Mouse (Mus musculus): Measurements from ENCODE around the gene Brf1.

The Brf1 gene

GRCm38 (mm10) chr12:113017429-113017984, 17.0 kb upstream of the Brf1 start:
- no peak for DNase-seq (ENCODE audit: extremely low spot score)

DNA sequence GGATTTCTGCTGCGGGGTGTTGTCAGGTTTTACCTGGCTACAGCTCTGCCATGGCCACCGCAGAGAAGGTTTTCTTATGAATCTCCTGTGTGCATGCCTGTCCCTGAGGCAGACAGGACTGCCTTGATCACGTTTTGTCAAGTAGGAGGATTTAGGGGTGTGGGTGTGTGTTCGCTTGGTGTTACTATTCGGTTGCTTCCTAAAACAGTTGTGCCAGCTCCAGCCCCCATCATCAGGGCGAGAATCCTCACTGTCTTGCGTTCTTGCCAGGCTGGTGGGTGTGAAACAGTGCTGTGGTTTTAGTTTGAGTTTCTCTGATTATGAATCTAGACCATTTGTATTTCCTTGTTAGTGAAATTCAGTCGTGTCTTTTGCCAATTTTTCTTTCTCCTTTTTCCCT, 16.5 kb upstream of the Brf1 start:
- DNase-seq (ENCODE audit: extremely low spot score): no peak

- DNase-seq (ENCODE audit: extremely low spot score): no peak
Measured at GRCm38 (mm10) chr12:113015956-113016355, 15.5 kb upstream of the Brf1 start.

DNA sequence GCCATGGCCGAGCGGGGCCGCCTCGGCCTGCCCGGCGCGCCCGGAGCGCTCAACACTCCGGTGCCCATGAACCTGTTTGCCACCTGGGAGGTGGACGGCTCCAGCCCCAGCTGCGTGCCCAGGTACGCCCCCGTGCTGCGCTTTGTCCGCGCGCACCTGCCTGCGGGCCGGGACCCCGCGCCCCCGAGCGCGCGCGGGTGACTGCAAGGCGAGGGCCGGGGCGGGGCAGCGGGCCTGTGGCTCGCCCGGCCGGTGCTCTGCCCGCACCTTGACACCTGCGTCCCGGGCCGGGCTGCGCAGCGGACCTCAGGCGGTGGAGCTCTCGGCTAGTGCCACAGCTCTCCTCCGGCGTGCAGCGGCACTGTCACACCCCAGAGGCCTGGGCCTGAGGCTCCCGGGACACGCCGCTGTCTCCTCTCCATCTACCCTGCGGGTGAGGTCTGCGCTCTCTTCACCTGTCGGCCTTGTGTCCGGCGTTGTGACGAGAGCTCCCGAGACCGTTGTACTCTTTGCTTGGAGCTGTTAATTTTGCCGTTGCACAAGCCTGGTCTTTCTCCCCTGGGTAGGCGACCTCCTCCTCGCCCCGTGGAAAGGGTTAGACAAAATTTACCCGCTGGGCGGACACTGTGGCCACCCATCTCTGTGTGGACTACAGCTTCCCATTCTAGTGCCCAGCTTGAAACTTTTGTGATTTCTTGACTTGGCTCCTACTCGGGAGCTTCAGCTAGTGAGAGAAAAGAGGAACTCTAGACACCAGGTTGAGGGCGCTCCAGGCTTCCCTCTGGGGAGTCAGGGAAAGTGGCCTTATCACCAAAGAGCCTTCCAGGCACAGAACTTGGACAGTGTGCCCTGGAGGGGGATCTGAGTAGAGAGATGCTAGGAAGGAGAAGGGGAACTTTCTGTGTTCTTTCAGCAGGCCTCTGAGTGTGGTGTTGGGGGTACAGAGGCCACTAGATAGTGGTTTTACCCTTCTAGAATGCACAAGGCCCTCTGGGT, 14.4 kb upstream of the Brf1 start:
- DNase-seq (ENCODE audit: extremely low spot score): peak; percentile 52

DNA sequence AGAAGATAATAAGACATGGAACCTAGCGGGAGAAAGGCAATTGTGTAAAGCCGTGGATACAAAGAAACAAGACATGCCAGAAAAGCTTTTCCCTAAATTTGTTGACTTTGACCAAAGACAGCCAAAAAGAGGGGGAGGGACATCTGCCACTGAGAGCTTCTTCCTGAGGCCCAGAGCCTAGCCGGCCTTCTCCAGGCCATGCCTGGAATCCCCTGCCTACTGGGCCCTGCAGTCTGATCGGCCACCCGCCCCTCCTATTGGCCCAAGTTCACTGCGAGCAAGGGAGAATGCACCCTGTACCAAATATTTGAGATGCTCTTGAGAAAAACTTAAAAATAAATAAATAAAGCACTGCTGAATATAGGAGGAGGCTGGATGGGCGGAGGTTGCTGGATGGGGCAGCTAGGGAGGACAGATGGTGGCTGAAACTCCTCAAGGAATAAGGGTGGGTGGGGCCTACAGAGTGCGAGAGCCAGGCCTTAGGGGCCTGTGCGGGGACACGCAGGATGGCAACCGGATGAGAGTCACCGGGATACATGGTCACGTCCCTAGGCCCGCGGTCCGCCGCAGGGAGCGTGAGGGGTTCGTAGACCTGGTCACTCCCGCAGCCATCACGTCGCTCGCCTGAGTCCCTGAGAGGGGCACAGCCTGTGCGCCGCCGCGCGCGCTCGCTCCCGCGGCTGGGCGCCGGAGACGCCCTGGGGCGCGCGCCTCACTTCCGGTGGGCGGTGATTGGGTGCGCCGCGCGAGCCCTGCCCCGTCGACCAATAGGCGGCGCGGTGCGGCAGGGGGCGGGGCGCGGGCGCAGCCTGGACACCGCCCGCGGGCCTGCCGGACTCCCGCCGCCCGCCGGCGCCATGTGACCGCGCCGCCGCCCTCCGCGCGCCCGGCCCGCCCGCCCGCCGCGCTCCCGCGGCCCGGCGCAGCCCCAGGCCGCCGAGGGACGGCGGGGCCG, 13.4 kb upstream of the Brf1 start, which contains the start of gene Pacs2:
Gene Pacs2, plus strand, starts transcription at position 905 of the 955 bp plus-strand sequence.
- peak; percentile 90 for DNase-seq (ENCODE audit: extremely low spot score)

GRCm38 (mm10) chr12:113013021-113013491, 12.6 kb upstream of the Brf1 start:
- no peak for DNase-seq (ENCODE audit: extremely low spot score)

DNA sequence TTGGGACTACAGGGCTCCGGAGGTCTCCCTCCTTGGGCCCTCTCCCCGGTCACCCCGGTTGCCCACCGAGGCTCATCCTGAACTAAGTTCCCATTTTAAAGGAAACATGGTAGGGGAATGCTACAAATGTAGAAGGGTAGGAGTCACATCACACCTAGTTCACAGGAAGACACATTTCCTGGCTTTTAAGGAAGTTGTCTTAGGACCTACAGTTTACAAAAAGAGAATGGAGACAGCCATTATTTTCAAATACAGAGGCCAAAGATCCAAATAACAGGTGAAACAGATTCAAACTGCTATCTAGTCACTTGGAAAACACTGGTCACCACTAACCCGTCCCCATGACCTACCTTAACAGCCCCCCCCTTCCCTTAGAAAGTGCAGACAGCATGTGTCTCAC, 11.9 kb upstream of the Brf1 start:
- DNase-seq (ENCODE audit: extremely low spot score): no peak

DNA sequence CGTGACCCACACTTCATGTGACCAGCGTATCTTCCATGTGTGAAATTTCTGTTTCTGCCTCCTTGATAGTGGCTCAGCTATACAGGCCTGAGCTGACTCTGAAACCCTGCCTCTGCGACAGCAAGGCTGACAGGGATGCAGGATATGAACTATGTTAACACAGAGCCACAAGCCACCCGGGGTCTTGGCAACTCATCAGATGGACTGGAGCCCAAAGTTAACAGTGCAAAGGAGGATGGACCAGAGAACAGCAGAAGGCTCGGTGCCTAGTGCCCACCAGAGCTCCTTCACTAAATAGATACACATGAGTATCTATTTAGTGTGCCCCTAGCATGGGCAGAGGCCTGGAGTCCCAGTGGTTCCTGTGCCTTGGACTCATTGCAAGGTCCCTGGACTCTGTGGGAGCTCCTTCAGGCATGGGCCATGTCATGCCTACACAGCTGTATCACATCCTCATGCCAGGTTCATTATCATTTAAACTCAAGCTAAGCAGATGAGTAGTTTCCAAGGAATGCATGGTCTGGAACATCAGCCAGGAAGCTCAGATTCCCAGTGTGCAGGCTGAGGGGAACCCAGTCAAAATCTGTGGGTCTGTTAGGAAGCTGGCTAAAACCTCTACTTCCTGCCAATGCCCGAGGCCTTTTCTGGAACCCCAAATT, 11.3 kb upstream of the Brf1 start:
- DNase-seq (ENCODE audit: extremely low spot score): no peak

GRCm38 (mm10) chr12:113004993-113005392, 4.5 kb upstream of the Brf1 start:
- no peak for DNase-seq (ENCODE audit: extremely low spot score)

DNA sequence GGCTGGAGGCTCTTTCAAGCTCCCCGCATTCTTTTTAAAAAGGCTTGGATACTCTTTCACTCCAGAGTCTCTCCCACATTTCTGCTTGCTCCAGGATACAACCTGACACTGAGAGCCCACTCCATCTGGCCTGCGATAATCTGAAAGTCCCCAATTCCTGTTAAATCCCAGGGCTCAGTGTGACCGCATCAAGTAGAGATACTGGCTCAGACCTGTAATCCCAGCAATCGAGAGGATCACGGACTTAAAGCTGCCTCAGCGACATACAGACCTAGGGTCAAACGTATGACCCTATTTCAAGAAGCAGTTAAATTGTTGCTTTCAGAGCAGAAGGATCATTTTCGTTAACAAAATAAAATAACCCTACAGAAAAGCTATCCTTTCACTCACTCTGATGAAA, 3.5 kb upstream of the Brf1 start:
- DNase-seq (ENCODE audit: extremely low spot score): no peak

- DNase-seq (ENCODE audit: extremely low spot score): no peak
Measured at GRCm38 (mm10) chr12:113002667-113003066, 2.2 kb upstream of the Brf1 start.

GRCm38 (mm10) chr12:113001133-113001474, 600 bp upstream of the Brf1 start:
- DNase-seq (ENCODE audit: extremely low spot score): no peak

DNA sequence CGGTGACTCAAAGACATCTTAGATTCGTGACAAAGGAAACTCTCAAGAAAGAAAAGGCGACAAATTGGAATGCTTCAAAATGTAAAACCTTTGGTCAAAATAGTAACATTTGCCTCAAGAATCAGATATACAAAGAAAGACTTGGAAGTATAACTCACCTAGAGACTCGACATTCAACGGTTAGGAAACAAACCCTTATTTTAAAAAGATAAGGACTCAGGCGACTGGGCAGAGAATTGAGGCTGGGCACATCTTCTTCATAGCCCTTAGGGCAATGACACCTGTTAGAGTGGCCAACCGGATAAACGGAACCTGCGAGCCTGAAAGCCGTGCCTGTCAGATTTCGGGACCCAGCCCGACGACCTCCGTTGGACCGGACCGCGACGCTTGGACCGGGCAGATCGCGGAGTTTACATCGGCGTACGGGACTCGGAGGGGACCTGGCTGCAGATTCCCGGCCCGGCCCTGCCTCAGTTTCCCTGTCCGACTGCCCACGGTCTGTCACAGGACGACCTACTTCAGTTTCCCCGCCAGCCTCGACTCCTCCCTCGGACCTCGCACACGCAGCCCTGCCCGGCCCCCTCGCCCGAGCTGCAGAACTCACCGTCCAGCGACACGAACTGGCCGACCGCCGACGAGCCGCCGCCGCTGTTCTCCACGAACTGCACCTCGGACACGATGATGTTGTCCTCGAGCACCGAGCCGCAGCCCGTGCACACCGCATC, 773 bp downstream of the Brf1 start:
- no peak for DNase-seq (ENCODE audit: extremely low spot score)

DNA sequence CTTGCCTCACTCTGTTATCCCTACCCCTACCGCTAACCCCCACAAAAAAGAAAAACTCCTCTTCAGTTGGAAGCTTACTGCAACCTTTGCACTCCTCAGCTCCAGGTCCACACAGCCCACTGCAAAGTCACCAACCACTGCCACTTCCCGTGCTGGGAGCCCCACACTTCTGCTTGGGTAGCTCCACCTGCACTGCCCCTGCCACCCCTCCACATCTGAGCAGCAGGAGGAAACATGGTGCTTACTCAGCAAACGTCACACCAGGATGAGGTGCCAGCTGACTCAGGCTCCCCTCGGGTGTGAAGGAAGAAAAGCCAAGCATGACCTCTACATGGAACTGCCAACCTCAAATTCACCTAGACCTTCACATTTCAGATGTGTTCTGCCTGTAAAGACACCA, 6.4 kb downstream of the Brf1 start:
- no peak for DNase-seq (ENCODE audit: extremely low spot score)

- no peak for DNase-seq (ENCODE audit: extremely low spot score)
Measured at GRCm38 (mm10) chr12:112991444-112991843, 9.1 kb downstream of the Brf1 start.

- no peak for DNase-seq (ENCODE audit: extremely low spot score)
Measured at GRCm38 (mm10) chr12:112990706-112991405, 9.6 kb downstream of the Brf1 start.

DNA sequence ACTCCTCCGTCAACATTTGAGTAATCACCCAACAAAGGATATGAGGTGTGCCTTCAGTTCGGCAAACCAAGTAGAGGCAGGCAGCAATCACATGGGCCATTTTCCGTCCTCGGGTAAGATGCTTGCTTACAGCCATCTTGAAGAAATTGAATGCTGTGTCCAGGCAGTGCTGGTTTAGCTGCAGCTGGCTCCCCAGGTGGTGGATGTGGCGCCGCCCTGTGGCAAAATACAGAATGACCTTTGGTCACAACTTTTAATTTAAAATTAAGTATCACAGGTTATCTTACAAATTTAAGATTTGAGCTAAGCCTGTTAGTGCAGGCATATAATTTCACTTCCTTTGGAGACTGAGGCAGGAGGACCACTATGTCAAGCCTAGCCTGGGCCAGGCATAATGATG, 12.6 kb downstream of the Brf1 start:
- no peak for DNase-seq (ENCODE audit: extremely low spot score)

- no peak for DNase-seq (ENCODE audit: extremely low spot score)
Measured at GRCm38 (mm10) chr12:112985346-112985745, 15.2 kb downstream of the Brf1 start.

- no peak for DNase-seq (ENCODE audit: extremely low spot score)
Measured at GRCm38 (mm10) chr12:112982031-112982430, 18.5 kb downstream of the Brf1 start.

DNA sequence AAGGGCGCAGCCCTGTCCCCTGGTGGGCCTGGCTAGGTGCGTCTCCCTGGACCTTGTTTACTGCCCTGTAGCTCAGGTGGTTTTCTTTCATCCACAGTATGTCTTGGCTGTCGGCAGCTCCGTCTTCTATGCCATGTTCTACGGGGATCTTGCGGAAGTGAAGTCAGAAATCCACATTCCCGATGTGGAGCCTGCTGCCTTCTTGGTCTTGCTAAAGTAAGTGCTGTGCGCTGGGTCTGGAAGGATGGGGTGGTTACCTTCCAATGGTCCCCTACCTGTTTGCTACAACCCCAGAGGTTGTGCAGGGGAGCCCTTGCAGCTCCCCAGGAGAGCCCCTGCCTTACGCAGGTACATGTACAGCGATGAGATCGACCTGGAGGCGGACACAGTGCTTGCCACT, 23.3 kb downstream of the Brf1 start:
- DNase-seq (ENCODE audit: extremely low spot score): peak; percentile 24
